Mouse (Mus musculus) hindbrain, embryonic 15.5 days (tissue): ENCODE data around the gene Vmn1r224. TPM values are rescaled to one million over a fixed set of nuclear protein-coding genes. Genes with fewer than 3 reads are reported as not detected.

Experiments used
- ATAC-seq: fragments of 200-750 bp; cut with Nextera tagmentation; 2 replicates; pipeline ENCODE4 v1.8.0; 2017; ENCODE audit warnings: low read depth, moderate number of reproducible peaks, moderate TSS enrichment; ENCODE audit not compliant: low FRiP score
- H3K27ac ChIP-seq: fragments of 300-500 bp; sonication (generic); replicated peaks from 2 replicates; pipeline ENCODE4 v1.5.1; 2015; ENCODE audit warnings: mild to moderate bottlenecking, inconsistent platforms
- H3K27me3 ChIP-seq: fragments of 300-500 bp; sonication (generic); 2 replicates; pipeline ENCODE4 v1.6.1; 2015; ENCODE audit warnings: control low read depth, inconsistent platforms
- H3K36me3 ChIP-seq: fragments of 300-500 bp; sonication (generic); 2 replicates; pipeline ENCODE4 v1.6.1; 2015; ENCODE audit warnings: control low read depth, inconsistent platforms
- H3K4me1 ChIP-seq: fragments of 300-500 bp; sonication (generic); replicated peaks from 2 replicates; pipeline ENCODE4 v1.6.1; 2015; ENCODE audit warnings: control low read depth, inconsistent platforms
- H3K4me2 ChIP-seq: fragments of 300-500 bp; sonication (generic); 2 replicates; pipeline ENCODE4 v1.6.1; 2015; ENCODE audit warnings: moderate library complexity, mild to moderate bottlenecking, inconsistent platforms
- H3K4me3 ChIP-seq: fragments of 300-500 bp; sonication (generic); 2 replicates; pipeline ENCODE4 v1.5.1; 2015; ENCODE audit warnings: mild to moderate bottlenecking, inconsistent platforms
- H3K9ac ChIP-seq: fragments of 300-500 bp; sonication (generic); 2 replicates; pipeline ENCODE4 v1.6.1; 2015; ENCODE audit warnings: inconsistent platforms
- H3K9me3 ChIP-seq: fragments of 300-500 bp; sonication (generic); 2 replicates; pipeline ENCODE4 v1.6.1; 2016; ENCODE audit warnings: control low read depth, inconsistent platforms
- WGBS: fragments of 180-500 bp; shearing (Covaris S2); methylation state at CpG from one replicate; pipeline ENCODE4 v1.1.7; 2015; 5-methylcytosine and 5-hydroxymethylcytosine counted together
- polyA plus RNA-seq: library from polyadenylated mRNA; unstranded; fragments of >200 nt; fragmentation: Nextera tagmentation; extraction: Ambion mirVana; gene quantifications from 2 replicates; pipeline ENCODE4 v1.2.1, GENCODE M21; 2015

Gene Vmn1r224
- not detected in 2 replicates for polyA plus RNA-seq

DNA sequence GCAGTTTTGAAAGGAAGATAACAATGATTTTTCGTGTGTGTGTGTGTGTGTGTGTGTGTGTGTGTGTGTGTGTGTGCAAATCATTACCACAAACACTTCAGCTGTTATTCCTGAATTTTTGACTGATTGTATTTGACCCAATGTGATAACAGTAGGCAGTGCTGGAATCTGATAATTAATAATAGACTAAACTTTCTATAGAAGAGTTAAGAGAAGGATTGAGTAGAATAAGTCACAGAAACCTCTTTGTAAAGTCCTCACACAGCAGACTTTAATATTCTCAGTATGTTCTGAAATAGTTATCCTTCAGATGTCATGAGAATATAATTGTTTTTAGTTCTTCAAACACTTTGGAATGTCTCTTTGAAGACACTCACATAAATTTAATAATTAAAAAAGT is at the start of gene Vmn1r224:
Vmn1r224 (plus strand) TSS at position 301 of the 400 bp plus-strand sequence.
- H3K4me2 ChIP-seq: no peak within 1 kb of the TSS
- WGBS: 24% methylated on average over 1 of the region's 1 CpGs

DNA sequence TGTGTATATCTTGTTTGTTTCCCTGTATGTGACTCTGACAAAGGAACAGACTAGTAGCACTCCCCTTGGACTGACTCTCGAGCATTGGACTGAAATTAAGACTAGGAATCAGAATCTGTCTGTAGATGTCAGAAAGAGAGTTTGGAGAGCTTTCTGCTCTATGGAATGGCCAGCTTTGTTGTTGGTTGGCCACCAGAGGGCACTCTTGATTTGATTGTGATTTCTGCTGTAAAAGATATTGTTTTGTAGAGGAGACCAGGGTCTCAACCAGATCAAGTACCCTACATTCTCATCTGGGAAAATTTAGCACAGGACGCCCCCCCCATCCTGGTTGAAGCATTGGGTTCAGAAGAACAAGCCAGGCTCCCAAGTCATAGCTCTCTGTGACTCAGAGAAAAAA is 14.8 kb upstream of the Vmn1r224 start:
- no peak for ATAC-seq
- no peaks in the 10 kb centered on the region for H3K36me3 ChIP-seq
- no peaks in the 10 kb centered on the region for H3K27me3 ChIP-seq

More for the DNA sequence above, at the start of gene Vmn1r224:
- Histone ChIP-seq H3K27me3 (no peaks in the 10 kb centered on the region), H3K4me3 (no peak within 1 kb of the TSS), H3K9ac (no peak within 1 kb of the TSS), H3K9me3 (peaks cover 9% of the 10 kb centered on the region), H3K27ac (no peak within 1 kb of the TSS), H3K4me1 (no peaks in the 10 kb centered on the region), H3K36me3 (no peaks in the 10 kb centered on the region)
- ATAC-seq: no peak

DNA sequence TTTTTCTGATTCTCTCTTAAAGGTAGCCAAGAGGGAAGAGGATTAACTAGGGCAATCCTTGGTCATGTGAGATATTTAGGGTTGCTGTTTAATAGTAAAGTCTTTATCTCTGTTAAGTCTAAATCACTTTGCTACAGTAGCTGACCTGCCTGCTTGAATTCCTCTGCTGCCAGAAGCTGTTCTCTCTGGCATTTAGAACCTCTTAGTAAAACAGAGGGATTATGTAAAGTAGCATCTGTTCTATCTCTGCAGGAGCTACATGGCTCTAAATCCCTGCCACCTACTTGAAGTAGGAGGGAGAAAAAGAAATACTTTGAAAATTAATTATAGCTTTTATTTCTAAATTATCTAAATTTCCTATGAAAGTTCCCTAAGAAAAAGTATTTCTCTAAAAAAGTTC is 25.3 kb downstream of the Vmn1r224 start:
- no peak for ATAC-seq
- H3K4me3 ChIP-seq: no peak overlapping the region

More for the DNA sequence above, 14.8 kb upstream of the Vmn1r224 start:
- Histone ChIP-seq H3K9me3 (peaks cover 22% of the 10 kb centered on the region; the same call in 1 of the 2 replicates), H3K27ac (no peak overlapping the region), H3K4me3 (no peak overlapping the region), H3K9ac (no peak overlapping the region), H3K4me1 (no peaks in the 10 kb centered on the region), H3K4me2 (no peak overlapping the region)
- 34% methylated on average over 2 of the region's 2 CpGs for WGBS

DNA sequence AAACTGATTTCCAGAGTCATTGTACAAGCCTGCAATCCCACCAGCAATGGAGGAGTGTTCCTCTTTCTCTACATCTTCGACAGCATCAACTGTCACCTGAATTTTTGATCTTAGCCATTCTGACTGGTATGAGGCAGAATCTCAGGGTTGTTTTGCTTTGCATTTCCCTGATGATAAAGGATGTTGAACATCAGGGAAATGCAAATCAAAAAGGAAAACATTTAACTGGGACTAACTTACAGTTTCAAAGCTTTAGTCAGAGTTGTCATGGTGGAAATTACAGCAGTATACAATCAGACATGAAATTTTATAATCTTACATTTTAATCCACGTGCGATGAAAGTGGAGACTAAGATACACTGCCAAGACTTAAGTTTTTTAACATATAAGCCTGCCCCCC is 59.4 kb downstream of the Vmn1r224 start:
- Histone ChIP-seq H3K4me3 (no peak overlapping the region), H3K4me2 (no peak overlapping the region), H3K27me3 (no peaks in the 10 kb centered on the region), H3K36me3 (no peaks in the 10 kb centered on the region), H3K27ac (no peak overlapping the region), H3K4me1 (no peaks in the 10 kb centered on the region), H3K9me3 (peaks cover 16% of the 10 kb centered on the region; the same call in 1 of the 2 replicates), H3K9ac (no peak overlapping the region)
- WGBS: 74% methylated on average over 3 of the region's 3 CpGs
- ATAC-seq: no peak

More for the DNA sequence above, 25.3 kb downstream of the Vmn1r224 start:
- Histone ChIP-seq H3K4me2 (no peak overlapping the region), H3K27ac (no peak overlapping the region), H3K4me1 (no peaks in the 10 kb centered on the region), H3K27me3 (no peaks in the 10 kb centered on the region), H3K36me3 (no peaks in the 10 kb centered on the region), H3K9ac (no peak overlapping the region), H3K9me3 (peaks cover 26% of the 10 kb centered on the region)

Other genes with a start within 250 kb of the Vmn1r224 start
- gene Fpr-rs6, start 231.0 kb upstream of the Vmn1r224 start, polyA plus RNA-seq: not detected in 2 replicates
- gene Vmn2r105, start 179.1 kb upstream of the Vmn1r224 start, polyA plus RNA-seq: not detected in 2 replicates
- not detected in 2 replicates for gene Vmn2r106, start 128.6 kb upstream of the Vmn1r224 start, polyA plus RNA-seq
- not detected in 2 replicates for gene Vmn2r107, start 68.9 kb upstream of the Vmn1r224 start, polyA plus RNA-seq
- not detected in 2 replicates for gene Vmn2r108, start 67.2 kb downstream of the Vmn1r224 start, polyA plus RNA-seq
- not detected in 2 replicates for gene Vmn1r225, start 84.0 kb downstream of the Vmn1r224 start, polyA plus RNA-seq
- not detected in 2 replicates for gene Vmn2r109, start 150.6 kb downstream of the Vmn1r224 start, polyA plus RNA-seq
- gene Vmn2r110, start 182.3 kb downstream of the Vmn1r224 start, polyA plus RNA-seq: 0.03 TPM in 1 of 2 replicates, not detected in the other
- not detected in 2 replicates for gene Fpr-rs3, start 210.7 kb downstream of the Vmn1r224 start, polyA plus RNA-seq